Mouse (Mus musculus) embryo, embryonic 9.5 days (tissue): ENCODE measurements around the gene Tnfrsf12a.

Source experiments
- DNase-seq: peaks from one replicate; pipeline ENCODE4 v3.0.0-alpha.2; 2017; ENCODE audit errors: extremely low spot score

The Tnfrsf12a gene

GRCm38 (mm10) chr17:23677236-23677679 is at the start of gene Tnfrsf12a:
Gene Tnfrsf12a, minus strand, starts transcription at chr17:23677468.
- DNase-seq: peak; percentile 89

DNA sequence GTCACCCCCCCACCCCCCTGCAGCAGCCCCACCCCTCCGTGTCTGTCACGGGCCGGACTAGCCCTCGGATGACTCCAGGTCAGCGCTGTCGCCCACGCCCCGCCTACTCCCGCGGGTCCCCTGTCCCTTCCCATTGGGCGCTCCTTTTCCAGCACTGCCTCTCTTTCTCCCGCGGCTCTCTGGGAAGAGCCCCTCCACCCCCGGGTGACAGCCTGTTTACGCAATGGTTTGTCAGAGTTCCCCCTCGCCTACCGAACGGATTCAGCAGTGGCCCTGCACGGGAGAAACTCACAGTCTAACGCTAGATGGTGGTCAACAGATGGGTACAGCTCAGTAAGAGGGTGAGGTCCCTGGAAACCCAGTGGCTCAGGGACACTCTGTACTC is 49.5 kb upstream of the Tnfrsf12a start:
- peak; percentile 87 for DNase-seq

GRCm38 (mm10) chr17:23725999-23726757 is 48.9 kb upstream of the Tnfrsf12a start, which contains the start of gene Pkmyt1:
Gene Pkmyt1, plus strand, starts transcription at chr17:23726336.
- peak; percentile 95 for DNase-seq

DNA sequence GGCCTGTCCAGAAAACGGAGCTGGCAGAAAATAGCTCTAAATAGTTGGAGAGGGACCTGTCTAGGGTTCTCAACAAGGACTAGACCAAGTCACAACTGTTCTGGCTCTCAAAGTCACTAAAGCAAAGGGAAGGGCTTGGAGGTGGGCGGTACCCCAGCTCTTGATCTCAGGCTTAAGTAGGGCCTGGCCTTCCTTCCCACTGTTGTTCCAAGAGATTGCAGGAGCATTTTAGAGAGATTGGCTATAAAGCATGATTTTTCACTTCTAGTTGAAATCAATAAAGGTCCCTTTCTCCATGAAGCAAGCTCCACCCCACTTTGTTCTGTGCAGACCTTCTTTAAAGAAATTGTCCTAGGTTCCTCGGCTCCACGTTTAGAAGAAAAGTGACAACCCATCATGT is 48.2 kb upstream of the Tnfrsf12a start:
- no peak for DNase-seq

GRCm38 (mm10) chr17:23722376-23723125 is 45.3 kb upstream of the Tnfrsf12a start, which contains the start of gene 1520401A03Rik:
Gene 1520401A03Rik, minus strand, starts transcription at chr17:23722783.
- DNase-seq: no peak

DNA sequence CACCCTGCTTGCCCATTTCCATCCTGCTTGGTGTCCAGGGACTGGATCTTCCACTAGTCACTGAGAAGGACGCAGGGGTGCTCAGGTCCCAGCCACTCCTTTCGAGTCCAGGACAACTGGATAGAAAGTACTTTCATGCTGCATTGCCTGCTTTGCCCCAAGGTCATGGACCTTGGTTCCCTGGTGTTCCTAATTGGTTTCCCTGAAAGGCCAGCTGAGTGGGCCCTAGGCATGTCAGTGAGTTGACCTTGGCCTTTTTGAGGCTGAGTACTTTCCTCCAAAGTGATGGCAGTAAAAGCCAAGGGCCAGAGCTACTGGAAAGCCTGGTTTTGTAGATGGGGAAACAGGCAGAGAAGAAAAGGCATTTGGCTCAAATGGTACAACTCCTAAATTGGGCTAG is 44.6 kb upstream of the Tnfrsf12a start:
- no peak for DNase-seq

DNA sequence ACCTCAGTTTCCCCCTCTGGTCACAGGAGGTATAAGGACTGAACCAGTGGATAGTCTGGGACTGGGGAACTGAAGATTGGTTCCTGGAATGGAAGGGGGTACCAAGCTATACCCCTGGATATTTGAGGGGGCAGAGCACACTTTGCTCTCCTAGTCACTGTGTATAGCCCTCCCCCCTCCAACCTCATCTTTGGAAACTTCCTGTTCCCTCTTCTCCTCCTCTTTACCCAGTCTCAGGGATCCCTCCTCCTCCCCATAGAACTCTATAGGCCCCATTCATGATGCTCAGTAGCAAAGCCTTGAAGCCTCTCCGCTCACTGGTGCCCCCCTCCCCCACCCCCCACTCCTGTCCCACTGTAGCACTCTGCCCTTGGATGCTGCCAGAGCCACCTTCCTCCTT is 42.2 kb upstream of the Tnfrsf12a start:
- DNase-seq: no peak

DNA sequence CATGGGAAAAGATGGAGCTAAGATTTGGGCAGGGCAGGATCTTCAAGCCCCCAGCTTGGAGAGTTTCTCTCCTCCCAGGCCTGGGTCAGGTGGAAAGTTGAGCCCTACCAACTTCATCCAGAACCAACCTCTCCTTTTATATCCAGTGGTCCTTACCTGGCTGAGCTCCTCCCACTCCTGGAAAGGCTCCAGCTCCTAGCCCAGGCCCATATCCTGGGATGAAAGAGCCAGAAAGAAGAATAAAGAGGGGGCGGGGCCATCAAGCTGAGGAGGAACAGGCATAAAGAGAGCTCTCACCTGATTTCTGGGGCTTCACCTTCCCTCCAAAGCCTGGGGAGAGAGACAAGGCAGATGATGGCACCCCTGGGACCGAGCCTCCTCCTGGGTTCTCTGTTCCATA is 39.7 kb upstream of the Tnfrsf12a start:
- no peak for DNase-seq

- peak; percentile 69 for DNase-seq
Measured at GRCm38 (mm10) chr17:23706212-23706611, 28.9 kb upstream of the Tnfrsf12a start.

DNA sequence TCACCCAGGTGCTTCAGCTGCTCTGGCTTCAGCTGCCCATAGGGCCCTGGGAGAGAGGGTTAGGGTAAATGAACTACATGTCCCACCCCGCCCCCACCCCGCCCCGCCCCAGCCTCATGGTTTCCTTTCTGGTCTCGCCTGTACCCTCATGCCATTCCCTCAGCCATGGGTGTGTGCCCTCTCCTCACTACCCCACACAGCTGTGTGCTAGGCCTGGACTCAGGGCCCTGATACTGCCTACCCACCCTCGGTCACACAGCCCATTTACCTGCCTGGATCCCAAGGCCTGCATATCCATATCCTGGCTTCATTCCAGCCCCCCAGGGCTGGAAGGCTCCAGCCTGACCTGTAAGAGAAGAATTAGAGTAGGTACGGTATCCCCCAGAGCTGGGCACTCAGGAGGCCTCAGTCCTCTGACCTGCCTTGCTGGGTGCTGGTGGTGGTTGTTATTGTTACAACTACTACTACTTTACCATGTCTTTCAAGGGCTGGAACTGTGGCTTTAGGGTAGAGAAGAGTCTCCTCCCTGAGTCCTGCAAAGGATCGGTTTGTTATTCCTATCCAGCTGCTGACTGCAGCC is 28.3 kb upstream of the Tnfrsf12a start:
- no peak for DNase-seq

GRCm38 (mm10) chr17:23704741-23705140 is 27.5 kb upstream of the Tnfrsf12a start:
- DNase-seq: no peak

GRCm38 (mm10) chr17:23703301-23703700 is 26.0 kb upstream of the Tnfrsf12a start:
- DNase-seq: no peak

- peak; percentile 86 for DNase-seq
Measured at GRCm38 (mm10) chr17:23700079-23700478, 22.8 kb upstream of the Tnfrsf12a start.

DNA sequence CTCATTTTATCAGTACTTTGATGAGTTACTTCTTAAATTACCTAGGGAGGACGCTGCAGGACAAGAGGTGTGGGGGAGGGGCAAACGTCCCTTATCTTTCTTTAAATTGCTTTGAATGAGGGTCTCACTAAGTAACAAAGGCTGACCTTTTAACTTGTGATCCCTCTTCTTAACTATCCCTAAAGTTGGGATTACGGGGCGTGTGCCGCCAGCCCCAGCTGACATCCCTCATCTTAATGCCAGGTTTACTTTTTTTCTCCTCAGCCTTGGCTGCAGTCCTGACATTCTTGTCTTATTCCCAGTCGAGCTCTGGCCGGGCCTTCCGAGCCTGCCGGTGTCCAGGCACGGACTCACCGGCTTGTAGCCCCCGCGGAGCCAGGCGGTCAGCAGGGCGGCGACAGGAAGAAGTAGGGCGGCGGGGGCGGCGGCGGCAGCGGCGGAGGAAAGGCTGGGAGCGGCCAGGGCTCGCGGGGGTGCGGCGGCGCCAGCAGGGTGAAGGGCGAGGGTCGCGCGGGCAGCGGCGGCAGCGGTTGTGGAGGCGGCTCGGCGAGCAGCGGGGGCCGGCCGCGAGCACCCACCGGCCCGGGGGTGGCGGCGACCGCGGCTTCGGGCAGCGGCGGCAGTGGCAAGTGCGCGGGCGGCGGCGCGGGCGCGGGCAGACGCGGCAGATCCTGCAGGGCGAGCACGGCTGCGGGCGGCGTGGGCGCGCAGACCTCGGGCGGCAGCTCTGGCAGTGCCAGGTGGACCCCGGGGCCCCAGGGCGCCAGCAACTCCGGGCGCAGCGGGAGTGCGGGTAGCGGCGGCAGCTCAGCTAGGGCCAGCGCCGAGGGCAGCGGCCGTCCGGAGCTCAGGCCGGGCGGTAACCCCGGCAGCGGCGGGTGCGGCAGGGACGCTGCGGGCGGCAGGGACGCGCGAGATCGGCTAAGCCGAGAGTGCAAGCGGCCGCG is 22.1 kb upstream of the Tnfrsf12a start:
- no peak for DNase-seq

- DNase-seq: no peak
Measured at GRCm38 (mm10) chr17:23695801-23696200, 18.5 kb upstream of the Tnfrsf12a start.

DNA sequence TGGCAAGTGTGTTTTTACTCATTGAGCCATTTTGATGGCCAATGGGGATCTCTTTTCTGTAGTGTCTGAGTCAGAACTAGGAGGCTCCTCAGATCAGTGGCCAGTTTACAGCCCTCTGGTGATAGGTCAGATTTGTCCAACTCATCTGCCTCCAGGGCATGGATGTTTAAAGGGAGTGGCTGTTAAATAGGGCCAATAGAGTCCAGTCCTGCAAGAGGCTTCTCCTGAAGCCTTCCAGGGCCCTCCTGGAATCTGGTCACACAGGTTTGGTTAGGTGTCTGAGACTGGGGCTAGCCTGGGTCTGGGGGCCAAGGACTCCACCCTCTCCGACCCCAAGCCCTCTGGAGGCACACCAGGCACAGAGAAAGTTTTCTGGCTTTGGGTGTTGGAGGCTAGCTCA is 17.2 kb upstream of the Tnfrsf12a start:
- no peak for DNase-seq

- DNase-seq: no peak
Measured at GRCm38 (mm10) chr17:23683856-23684672, 6.8 kb upstream of the Tnfrsf12a start, which contains the start of gene Cldn9. Gene Cldn9, minus strand, starts transcription at chr17:23684026.

DNA sequence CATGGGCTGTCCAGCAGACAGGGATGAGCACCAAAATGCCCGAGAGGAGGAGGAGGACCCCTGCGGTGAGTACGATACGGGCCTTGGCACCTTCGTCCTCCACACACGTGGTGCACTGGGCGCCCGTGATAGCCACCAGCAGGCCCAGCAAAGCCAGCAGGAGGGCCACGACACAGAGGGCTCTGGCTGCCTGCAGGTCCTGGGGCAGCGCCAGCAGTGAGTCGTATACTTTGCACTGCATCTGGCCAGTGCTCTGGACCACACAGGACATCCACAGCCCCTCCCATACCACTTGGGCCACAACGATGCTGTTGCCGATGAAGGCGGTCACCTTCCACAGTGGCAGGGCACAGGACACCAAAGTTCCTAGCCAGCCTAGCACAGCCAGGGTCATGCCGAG is 6.0 kb upstream of the Tnfrsf12a start:
- DNase-seq: no peak

DNA sequence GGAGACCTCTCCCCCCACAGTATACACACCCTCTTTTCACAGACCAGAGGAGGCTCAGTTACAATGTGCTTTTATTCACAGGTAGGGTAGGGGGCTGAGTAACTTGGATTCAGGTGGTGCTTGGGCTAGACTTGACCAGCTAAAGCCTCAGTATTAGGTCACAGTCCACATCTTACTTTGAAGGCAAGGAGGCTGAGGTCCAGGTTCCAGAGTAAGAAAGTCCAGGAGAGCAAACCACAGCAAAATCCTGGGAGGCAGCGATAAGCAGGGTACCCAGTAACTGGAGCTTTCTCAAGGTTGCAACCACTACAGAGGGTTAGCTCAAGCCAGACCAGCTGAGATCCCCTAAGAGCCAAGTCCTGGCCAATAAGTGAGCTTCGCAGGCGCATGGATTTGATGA is 5.3 kb upstream of the Tnfrsf12a start:
- no peak for DNase-seq

DNA sequence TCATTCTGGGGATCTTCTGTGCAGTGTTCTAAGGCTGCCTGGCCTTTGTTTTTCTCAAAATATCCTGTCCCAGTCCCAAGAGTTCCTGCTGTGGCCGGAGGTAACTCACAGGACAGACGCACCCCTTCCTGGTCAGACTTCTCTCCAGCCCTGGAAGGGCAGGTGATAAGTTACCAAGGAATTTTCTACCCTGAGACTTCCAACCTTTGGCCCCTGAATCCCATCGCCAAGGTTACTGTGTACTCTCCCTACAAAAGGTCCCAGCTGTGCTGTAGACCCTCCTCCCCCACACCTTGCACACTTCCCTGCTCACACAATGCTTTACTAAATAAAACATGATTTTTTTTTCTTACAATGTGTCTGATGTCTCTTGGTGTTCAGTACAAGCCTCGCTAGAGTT is 4.8 kb upstream of the Tnfrsf12a start:
- DNase-seq: no peak

DNA sequence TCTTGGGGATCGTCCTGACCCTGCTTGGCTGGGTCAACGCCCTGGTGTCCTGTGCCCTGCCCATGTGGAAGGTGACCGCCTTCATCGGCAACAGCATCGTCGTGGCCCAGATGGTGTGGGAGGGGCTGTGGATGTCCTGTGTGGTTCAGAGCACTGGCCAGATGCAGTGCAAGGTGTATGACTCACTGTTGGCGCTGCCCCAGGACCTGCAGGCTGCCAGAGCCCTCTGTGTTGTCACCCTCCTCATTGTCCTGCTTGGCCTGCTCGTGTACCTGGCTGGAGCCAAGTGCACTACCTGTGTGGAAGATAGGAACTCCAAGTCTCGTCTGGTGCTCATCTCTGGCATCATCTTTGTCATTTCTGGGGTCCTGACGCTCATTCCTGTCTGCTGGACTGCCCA is 3.8 kb upstream of the Tnfrsf12a start:
- DNase-seq: no peak
